Mouse (Mus musculus) megakaryocyte, embryonic 14.5 days (primary cell): ENCODE data around the gene Map3k13.

ENCODE experiments used
- FLI1 ChIP-seq: IDR thresholded peaks from 2 replicates; pipeline ENCODE4 v1.6.1; 2012; ENCODE audit warnings: low read length, inconsistent platforms, mixed read lengths
- GATA1 ChIP-seq: IDR thresholded peaks from 3 replicates; pipeline ENCODE4 v1.6.1; 2012; ENCODE audit warnings: mixed read lengths, low read length, inconsistent platforms, borderline replicate concordance

DNA sequence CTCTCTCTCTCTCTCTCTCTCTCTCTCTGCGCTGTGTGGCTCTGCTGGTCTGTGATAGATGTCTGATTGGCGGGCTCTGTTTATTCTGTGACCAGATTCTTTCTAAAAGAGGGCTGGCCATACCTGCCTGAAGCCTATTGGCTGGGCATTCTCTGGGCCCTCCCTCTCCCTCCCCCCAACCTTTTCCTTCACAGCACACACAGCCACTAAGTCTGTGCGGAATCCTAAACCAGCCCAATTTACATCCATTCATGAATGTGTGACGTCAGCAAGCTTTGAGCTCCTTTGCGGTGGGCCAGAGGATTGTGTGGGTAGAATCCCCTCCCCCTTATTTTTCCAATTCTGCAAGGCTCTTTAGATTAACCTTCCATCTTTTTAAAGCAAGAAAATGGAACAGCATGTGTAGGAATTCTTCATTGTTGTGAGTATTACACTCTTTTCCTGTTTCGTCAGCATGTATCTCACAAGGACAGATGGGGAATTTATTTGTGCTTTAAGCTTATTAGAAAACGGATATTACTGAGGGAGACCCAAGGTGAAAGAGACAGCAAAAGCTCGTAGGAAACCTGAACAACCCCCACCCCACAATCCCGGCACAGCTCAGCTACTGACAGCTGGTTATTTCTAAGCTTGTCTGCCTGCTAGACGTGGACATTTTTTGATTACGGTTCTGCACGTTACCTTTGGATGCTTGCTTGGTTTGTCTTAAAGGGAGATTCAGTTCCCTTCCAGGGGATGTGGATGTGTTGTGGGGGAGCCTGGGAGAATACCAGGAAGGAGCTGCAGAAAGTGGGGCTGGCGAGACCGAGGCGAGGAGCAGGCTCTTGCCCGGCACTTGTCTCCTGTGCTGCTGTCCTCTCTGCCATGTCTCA, 51.9 kb downstream of the Map3k13 start:
- TF ChIP-seq GATA1 (no peak), FLI1 (no peak)
